Mouse (Mus musculus) myocyte (in vitro differentiated cells): Measurements from ENCODE around the gene A130010J15Rik. TPM values are rescaled to one million over a fixed set of nuclear protein-coding genes. Genes with fewer than 3 reads are reported as not detected.

Experiments
- H3K27me3 ChIP-seq: one replicate; pipeline ENCODE4 v1.6.1; 2011; ENCODE audit not compliant: control insufficient read depth, insufficient read depth, insufficient read length
- H3K36me3 ChIP-seq: one replicate; pipeline ENCODE4 v1.6.1; 2011; ENCODE audit not compliant: control insufficient read depth, insufficient read depth
- H3K4me2 ChIP-seq: one replicate; pipeline ENCODE4 v1.6.1; 2011; ENCODE audit warnings: low read depth, control low read depth
- H3K4me3 ChIP-seq: one replicate; pipeline ENCODE4 v1.5.1; 2011; ENCODE audit warnings: mild to moderate bottlenecking, control low read depth, moderate library complexity
- H3K79me2 ChIP-seq: one replicate; pipeline ENCODE4 v1.6.1; 2011; ENCODE audit not compliant: control insufficient read depth, insufficient read depth
- H3ac ChIP-seq: one replicate; pipeline ENCODE4 v1.6.1; 2011; ENCODE audit not compliant: control insufficient read depth, insufficient read length
- CEBPB ChIP-seq: IDR thresholded peaks from 2 replicates; pipeline ENCODE4 v1.6.1; 2011; ENCODE audit warnings: mild to moderate bottlenecking, moderate library complexity; ENCODE audit not compliant: poor library complexity, insufficient read depth, severe bottlenecking
- E2F4 ChIP-seq: IDR thresholded peaks from one replicate; pipeline ENCODE4 v1.6.1; 2011; ENCODE audit warnings: mild to moderate bottlenecking, control low read depth, moderate library complexity; ENCODE audit not compliant: insufficient read depth
- MAX ChIP-seq: IDR thresholded peaks from one replicate; pipeline ENCODE4 v1.6.1; 2011; ENCODE audit warnings: low read depth, mild to moderate bottlenecking, control low read depth
- MYOD1 ChIP-seq, 3 experiments: IDR thresholded peaks; one replicate each; pipeline ENCODE4 v1.6.1; 2011; ENCODE audit warnings: control low read depth in 2 of 3, low read depth in 2 of 3, mild to moderate bottlenecking in 2 of 3, moderate library complexity in 1 of 3; ENCODE audit not compliant: insufficient read length in 2 of 3, control insufficient read depth in 1 of 3
- MYOG ChIP-seq, 3 experiments: IDR thresholded peaks; one replicate each; pipeline ENCODE4 v1.6.1; 2011; ENCODE audit warnings: control low read depth in 2 of 3, low read depth in 2 of 3, mild to moderate bottlenecking in 2 of 3; ENCODE audit not compliant: insufficient read length in 2 of 3, control insufficient read depth in 1 of 3, insufficient read depth in 1 of 3
- POLR2A ChIP-seq: IDR thresholded peaks from one replicate; pipeline ENCODE4 v1.6.1; 2011; ENCODE audit warnings: low read depth, mild to moderate bottlenecking, control low read depth, moderate library complexity; ENCODE audit not compliant: insufficient read length
- POLR2AphosphoS2 ChIP-seq: IDR thresholded peaks from one replicate; pipeline ENCODE4 v1.6.1; 2011; ENCODE audit warnings: low read depth, control low read depth; ENCODE audit not compliant: insufficient read length
- REST ChIP-seq: IDR thresholded peaks from one replicate; pipeline ENCODE4 v1.6.1; 2011; ENCODE audit warnings: mild to moderate bottlenecking, control low read depth, moderate library complexity; ENCODE audit not compliant: insufficient read depth, insufficient read length
- SRF ChIP-seq: IDR thresholded peaks from one replicate; pipeline ENCODE4 v1.6.1; 2011; ENCODE audit warnings: low read depth; ENCODE audit not compliant: control insufficient read depth, insufficient read length
- TCF12 ChIP-seq: IDR thresholded peaks from one replicate; pipeline ENCODE4 v1.6.1; 2011; ENCODE audit warnings: mild to moderate bottlenecking, control low read depth; ENCODE audit not compliant: poor library complexity, insufficient read depth, severe bottlenecking
- TCF3 ChIP-seq: IDR thresholded peaks from one replicate; pipeline ENCODE4 v1.6.1; 2011; ENCODE audit warnings: low read depth, control low read depth; ENCODE audit not compliant: insufficient read length
- USF1 ChIP-seq: IDR thresholded peaks from one replicate; pipeline ENCODE4 v1.6.1; 2011; ENCODE audit warnings: low read depth, mild to moderate bottlenecking, control low read depth, moderate library complexity
- polyA plus RNA-seq: library from polyadenylated mRNA; unstranded; fragments of >200 nt; fragmentation: generic; extraction: Trizol; gene quantifications from one replicate; pipeline ENCODE4 v1.2.1, GENCODE M21; 2012; ENCODE audit warnings: missing spikeins

The A130010J15Rik gene
- polyA plus RNA-seq, 1 experiment = 5.1 TPM

- Histone ChIP-seq H3K36me3 (no peaks in the 10 kb centered on the region), H3K27me3 (no peaks in the 10 kb centered on the region), H3K4me3 (peak overlapping the region; percentile 85), H3K4me2 (peak overlapping the region; percentile 98), H3ac (peak overlapping the region; percentile 50), H3K79me2 (no peaks in the 10 kb centered on the region)
- TF ChIP-seq POLR2AphosphoS2 (peak; percentile 92), SRF (peak; percentile 34), TCF12 (no peak), POLR2A (peak; percentile 97), MYOD1 (IDR thresholded peaks at IDR 0.05; ENCODE audit: control insufficient read depth in 1 of 3, insufficient read length in 2 of 3, low read depth in 2 of 3) (peak in 1 of 3 experiments; percentile 18), MYOG (IDR thresholded peaks at IDR 0.05; ENCODE audit: control insufficient read depth in 1 of 3, insufficient read depth in 1 of 3, insufficient read length in 2 of 3, low read depth in 2 of 3) (peak in 1 of 3 experiments; percentile 19), TCF3 (no peak), REST (peak; percentile 39)
Observed at GRCm38 (mm10) chr1:193172991-193173809, 5.4 kb downstream of the A130010J15Rik start.

- no peak for TF ChIP-seq USF1
- TF ChIP-seq REST = no peak
- TF ChIP-seq E2F4 = no peak
- TF ChIP-seq TCF12 = no peak
- TF ChIP-seq MYOG (IDR thresholded peaks at IDR 0.05; ENCODE audit: control insufficient read depth in 1 of 3, insufficient read depth in 1 of 3, insufficient read length in 2 of 3, low read depth in 2 of 3) = no peak
- TF ChIP-seq SRF = no peak
- TF ChIP-seq MYOD1 (IDR thresholded peaks at IDR 0.05; ENCODE audit: control insufficient read depth in 1 of 3, insufficient read length in 2 of 3, low read depth in 2 of 3) = no peak
- no peak for TF ChIP-seq TCF3
- TF ChIP-seq POLR2AphosphoS2 = no peak
- no peak for TF ChIP-seq CEBPB
- Histone ChIP-seq H3K36me3 (no peaks in the 10 kb centered on the region), H3K4me3 (peak overlapping the region; percentile 85), H3K4me2 (peak overlapping the region; percentile 88), H3ac (peak overlapping the region; percentile 50), H3K79me2 (no peaks in the 10 kb centered on the region), H3K27me3 (no peaks in the 10 kb centered on the region)
Observed at GRCm38 (mm10) chr1:193173810-193174129, 5.9 kb downstream of the A130010J15Rik start.

GRCm38 (mm10) chr1:193174143-193174733, 6.4 kb downstream of the A130010J15Rik start:
- Histone ChIP-seq H3K79me2 (no peaks in the 10 kb centered on the region), H3K27me3 (no peaks in the 10 kb centered on the region), H3K36me3 (no peaks in the 10 kb centered on the region), H3ac (peak overlapping the region; percentile 50), H3K4me2 (peak overlapping the region; percentile 88), H3K4me3 (peak overlapping the region; percentile 85)
- TF ChIP-seq SRF = no peak
- TF ChIP-seq POLR2AphosphoS2 = no peak
- TF ChIP-seq USF1 = no peak
- no peak for TF ChIP-seq E2F4
- TF ChIP-seq MYOG (IDR thresholded peaks at IDR 0.05; ENCODE audit: control insufficient read depth in 1 of 3, insufficient read depth in 1 of 3, insufficient read length in 2 of 3, low read depth in 2 of 3) = peak; percentile 23 to 92 (median 65)
- TF ChIP-seq POLR2A = no peak
- peak; percentile 9 for TF ChIP-seq TCF12
- TF ChIP-seq MYOD1 (IDR thresholded peaks at IDR 0.05; ENCODE audit: control insufficient read depth in 1 of 3, insufficient read length in 2 of 3, low read depth in 2 of 3) = peak in 2 of 3 experiments; percentile 84
- TF ChIP-seq REST = no peak
- TF ChIP-seq TCF3 = peak; percentile 50
- no peak for TF ChIP-seq MAX
- no peak for TF ChIP-seq CEBPB

GRCm38 (mm10) chr1:193181104-193181503, 13.3 kb downstream of the A130010J15Rik start:
- no peaks in the 10 kb centered on the region for H3K27me3 ChIP-seq
- TF ChIP-seq POLR2AphosphoS2 (no peak), MYOD1 (IDR thresholded peaks at IDR 0.05; ENCODE audit: control insufficient read depth in 1 of 3, insufficient read length in 2 of 3, low read depth in 2 of 3) (no peak), MAX (no peak), TCF12 (no peak), TCF3 (no peak), MYOG (IDR thresholded peaks at IDR 0.05; ENCODE audit: control insufficient read depth in 1 of 3, insufficient read depth in 1 of 3, insufficient read length in 2 of 3, low read depth in 2 of 3) (no peak), SRF (no peak), E2F4 (no peak), CEBPB (no peak), REST (no peak), USF1 (no peak)
- H3ac ChIP-seq = no peak overlapping the region
- H3K36me3 ChIP-seq = no peaks in the 10 kb centered on the region
- H3K4me3 ChIP-seq = no peak overlapping the region
- H3K4me2 ChIP-seq = no peak overlapping the region
- H3K79me2 ChIP-seq = no peaks in the 10 kb centered on the region
